Mouse (Mus musculus) ES-CJ7 (cell line): Measurements from ENCODE around the gene Myh9.
"Not testable (repeated sequence)": the region's sequence is repeated elsewhere in the genome, so short reads cannot be mapped to it uniquely, and the experiment has no call there.

Experiments
- DNase-seq: peaks from one replicate; pipeline ENCODE4 v3.0.0; 2011; ENCODE audit warnings: low read depth, low spot score

Myh9 gene

GRCm38 (mm10) chr15:77757586-77758226, 84.3 kb downstream of the Myh9 start:
- peak; percentile 54 for DNase-seq

- peak; percentile 76 for DNase-seq
Measured at GRCm38 (mm10) chr15:77756848-77757247, 85.1 kb downstream of the Myh9 start, which contains the start of gene Apol8. TSS of gene Apol8 (minus strand) at chr15:77757003.

DNA sequence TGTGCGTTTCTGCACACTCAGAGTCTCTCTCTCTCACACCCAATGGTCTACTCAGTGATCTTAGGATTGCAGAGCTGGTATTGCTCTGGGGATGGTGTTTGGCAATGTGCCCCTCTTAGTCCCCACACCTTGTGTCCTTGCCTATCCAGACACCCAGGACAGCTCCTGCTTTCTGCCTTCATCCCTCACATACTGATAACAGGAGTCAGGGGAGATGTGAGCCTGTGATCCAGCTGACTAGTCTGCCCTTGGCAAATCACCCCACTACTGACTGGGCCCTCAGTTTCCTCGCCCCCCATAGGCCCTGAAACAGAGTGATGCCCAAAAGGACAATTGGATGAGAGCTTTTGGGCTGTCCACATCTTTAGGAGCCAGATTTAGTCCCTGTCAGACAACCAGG, 85.9 kb downstream of the Myh9 start:
- no peak for DNase-seq

- DNase-seq, result no peak
Measured at GRCm38 (mm10) chr15:77755132-77755531, 86.8 kb downstream of the Myh9 start.

GRCm38 (mm10) chr15:77752443-77752842, 89.5 kb downstream of the Myh9 start:
- no peak for DNase-seq

DNA sequence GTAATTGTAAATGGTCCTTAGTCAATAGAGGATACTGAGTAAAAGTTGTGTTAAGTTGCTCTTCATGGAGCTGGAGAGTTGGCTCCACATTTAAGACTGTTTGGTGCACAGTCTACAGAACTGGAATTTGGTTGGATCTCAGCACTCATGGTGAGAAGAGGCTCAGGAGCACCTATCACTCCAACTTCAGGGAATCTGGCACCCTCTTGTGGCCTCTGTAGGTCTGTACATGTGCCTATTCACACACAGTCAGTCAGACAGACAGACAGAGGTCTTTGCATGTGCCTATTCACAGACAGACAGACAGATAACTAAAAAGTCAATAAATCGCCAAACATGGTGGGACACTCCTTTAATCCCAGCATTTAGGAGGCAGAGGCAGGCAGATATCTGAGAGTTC, 91.5 kb downstream of the Myh9 start:
- peak; percentile 72 for DNase-seq

- no peak for DNase-seq
Measured at GRCm38 (mm10) chr15:77749717-77750116, 92.3 kb downstream of the Myh9 start.

DNA sequence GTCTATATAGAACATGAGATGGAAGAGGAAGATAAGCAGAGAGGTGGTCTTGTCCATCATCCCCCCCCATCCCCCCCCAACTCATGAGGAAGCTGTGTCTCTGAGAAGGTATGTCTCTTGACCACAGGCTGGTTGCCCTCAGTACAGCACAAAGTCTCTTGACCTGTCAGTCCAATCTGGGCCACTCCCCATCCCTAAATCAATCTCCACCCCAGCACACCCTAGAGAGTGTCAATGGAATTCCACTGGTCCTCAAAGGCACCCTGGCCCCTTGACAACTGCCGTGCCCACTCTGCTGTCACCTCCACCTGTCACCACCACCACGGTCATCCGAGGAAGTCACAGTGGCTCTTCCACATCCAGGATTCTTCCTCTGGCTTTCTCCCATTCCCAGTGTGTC, 93.6 kb downstream of the Myh9 start:
- DNase-seq, result no peak

DNA sequence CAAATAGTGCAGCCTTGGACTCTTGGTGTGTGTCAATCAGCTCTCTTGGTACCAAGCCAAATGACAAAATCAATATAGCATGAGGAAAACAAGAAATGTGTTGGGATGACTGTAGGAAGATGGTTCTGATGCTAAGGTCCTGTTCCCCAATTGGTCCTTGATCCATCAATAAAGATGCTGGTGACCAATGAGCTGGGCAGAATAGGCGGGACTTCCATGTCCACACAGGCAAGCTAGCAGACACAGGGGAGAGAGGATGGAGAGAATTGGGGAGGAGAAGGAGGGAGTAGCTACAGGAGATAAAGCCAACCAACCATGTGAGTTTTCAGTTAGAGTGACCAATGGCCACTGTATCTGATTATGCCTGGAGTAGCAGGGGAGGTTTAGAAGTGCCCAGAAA, 95.6 kb downstream of the Myh9 start:
- DNase-seq, result no peak

GRCm38 (mm10) chr15:77745081-77745480, 96.9 kb downstream of the Myh9 start:
- no peak for DNase-seq

GRCm38 (mm10) chr15:77744632-77745031, 97.3 kb downstream of the Myh9 start:
- DNase-seq, result no peak

GRCm38 (mm10) chr15:77741556-77741955, 100.4 kb downstream of the Myh9 start:
- not testable (repeated sequence) for DNase-seq

GRCm38 (mm10) chr15:77740511-77741297, 101.3 kb downstream of the Myh9 start:
- DNase-seq, result peak; percentile 62

DNA sequence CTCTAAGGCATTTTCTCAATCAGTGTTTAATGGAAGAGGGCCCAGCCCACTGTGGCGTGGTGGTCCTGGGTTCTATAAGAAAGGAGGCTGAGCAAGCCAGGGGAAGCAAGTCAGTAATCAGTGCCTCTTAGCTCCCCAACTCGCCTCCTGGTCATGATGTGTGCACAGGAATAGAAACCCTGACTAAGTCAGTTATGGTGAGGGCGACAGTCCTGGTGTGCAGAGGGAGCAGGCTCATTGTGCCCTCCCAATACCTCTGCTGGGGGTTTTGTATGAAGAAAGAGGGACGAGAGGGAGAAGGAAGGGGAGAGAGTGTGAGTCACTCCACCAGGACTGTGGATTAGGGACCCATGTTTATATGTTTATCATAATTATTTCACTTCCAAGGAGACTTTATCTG, 108.1 kb downstream of the Myh9 start:
- not testable (repeated sequence) for DNase-seq

GRCm38 (mm10) chr15:77733380-77733779, 108.6 kb downstream of the Myh9 start:
- DNase-seq, result not testable (repeated sequence)

DNA sequence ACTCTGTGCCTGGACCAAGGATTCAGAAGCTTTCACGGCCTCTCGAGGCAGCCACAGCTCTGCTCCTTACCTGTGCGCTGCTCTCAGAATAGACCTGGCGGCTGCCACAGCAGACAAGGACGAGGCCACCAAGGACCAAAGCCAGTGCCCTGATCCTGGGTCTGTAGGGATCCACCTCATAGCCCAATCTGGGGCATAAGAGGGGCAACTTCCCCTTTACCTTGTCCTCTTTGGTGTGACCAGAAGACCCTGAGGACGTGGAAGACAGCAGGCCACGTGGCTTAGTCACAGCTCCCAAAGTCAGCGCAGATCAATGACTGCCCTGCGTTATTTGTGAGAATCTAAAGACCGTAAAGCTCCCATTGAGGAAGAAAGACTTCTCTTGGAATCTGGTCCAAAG, 109.1 kb downstream of the Myh9 start:
- DNase-seq, result not testable (repeated sequence)

DNA sequence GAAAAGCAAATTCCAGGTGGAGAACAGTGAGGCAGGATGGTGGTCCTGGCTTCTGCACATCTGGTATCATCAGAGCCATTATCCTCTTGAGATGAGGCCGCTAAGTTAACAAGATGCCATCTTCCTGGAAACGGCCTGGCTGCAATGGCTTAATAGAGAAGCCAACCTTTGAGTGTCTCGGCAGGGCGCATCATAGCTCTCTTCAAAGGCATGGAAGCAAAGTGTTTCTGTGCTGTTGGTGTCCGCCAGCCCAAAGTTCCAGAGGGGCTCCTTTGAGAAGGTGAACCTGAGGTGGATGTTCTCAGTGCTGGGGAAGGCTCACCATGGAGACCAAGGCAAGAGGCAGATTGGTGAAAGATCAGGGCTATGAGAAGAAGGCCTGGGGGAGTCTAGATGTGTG, 110.4 kb downstream of the Myh9 start:
- no peak for DNase-seq

- not testable (repeated sequence) for DNase-seq
Measured at GRCm38 (mm10) chr15:77728739-77729138, 113.2 kb downstream of the Myh9 start, which contains the start of gene Apol9b. TSS of gene Apol9b (plus strand) at chr15:77729039.

DNA sequence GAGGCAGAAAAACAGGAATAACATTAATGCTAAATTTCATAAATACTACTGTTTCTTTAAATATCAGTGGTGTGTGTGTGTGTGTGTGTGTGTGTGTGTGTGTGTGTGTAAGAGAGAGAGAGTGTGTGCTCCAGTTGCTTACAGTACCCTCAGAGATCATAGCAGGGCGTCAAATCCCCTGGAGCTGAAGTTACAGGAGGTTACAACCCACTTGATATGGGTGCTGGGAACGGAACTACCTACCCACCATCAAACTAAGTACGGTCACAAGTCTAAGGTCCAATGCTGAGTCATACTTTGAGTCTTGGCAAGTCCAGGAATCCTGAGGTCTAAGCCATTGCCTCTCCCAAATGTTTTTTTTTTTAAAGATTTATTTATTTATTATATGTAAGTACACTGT, 114.2 kb downstream of the Myh9 start:
- not testable (repeated sequence) for DNase-seq

- not testable (repeated sequence) for DNase-seq
Measured at GRCm38 (mm10) chr15:77727139-77727538, 114.8 kb downstream of the Myh9 start.

- DNase-seq, result not testable (repeated sequence)
Measured at GRCm38 (mm10) chr15:77725393-77726020, 116.5 kb downstream of the Myh9 start.

- not testable (repeated sequence) for DNase-seq
Measured at GRCm38 (mm10) chr15:77724208-77724911, 117.6 kb downstream of the Myh9 start.
